Mouse (Mus musculus) lung, embryonic 14.5 days (tissue): ENCODE measurements around the gene Slc6a6. TPM values are rescaled to one million over a fixed set of nuclear protein-coding genes. Genes with fewer than 3 reads are reported as not detected.

ENCODE experiments used
- ATAC-seq: fragments of 200-750 bp; cut with Nextera tagmentation; 2 replicates; pipeline ENCODE4 v1.8.0; 2017; ENCODE audit warnings: mild to moderate bottlenecking, moderate TSS enrichment, moderate library complexity; ENCODE audit not compliant: insufficient read depth
- DNase-seq: peaks from one replicate; pipeline ENCODE4 v3.0.0-alpha.2; 2015
- H3K27ac ChIP-seq: fragments of 300-500 bp; sonication (generic); 2 replicates; pipeline ENCODE4 v1.5.1; 2014; ENCODE audit warnings: low read depth, mild to moderate bottlenecking, moderate library complexity
- H3K27me3 ChIP-seq: fragments of 300-500 bp; sonication (generic); 2 replicates; pipeline ENCODE4 v1.6.1; 2014; ENCODE audit warnings: low read length, control low read depth; ENCODE audit not compliant: insufficient read depth
- H3K36me3 ChIP-seq: fragments of 300-500 bp; sonication (generic); 2 replicates; pipeline ENCODE4 v1.6.1; 2014; ENCODE audit warnings: control low read depth; ENCODE audit not compliant: insufficient read depth
- H3K4me1 ChIP-seq: fragments of 300-500 bp; sonication (generic); 2 replicates; pipeline ENCODE4 v1.6.1; 2014; ENCODE audit warnings: antibody characterized with exemption, control low read depth; ENCODE audit not compliant: insufficient read depth
- H3K4me2 ChIP-seq: fragments of 300-500 bp; sonication (generic); 2 replicates; pipeline ENCODE4 v1.6.1; 2014; ENCODE audit warnings: mild to moderate bottlenecking
- H3K4me3 ChIP-seq: fragments of 300-500 bp; sonication (generic); 2 replicates; pipeline ENCODE4 v1.5.1; 2014; ENCODE audit warnings: low read depth, low read length
- H3K9ac ChIP-seq: fragments of 300-500 bp; sonication (generic); 2 replicates; pipeline ENCODE4 v1.6.1; 2014
- H3K9me3 ChIP-seq: fragments of 300-500 bp; sonication (generic); 2 replicates; pipeline ENCODE4 v1.6.1; 2016; ENCODE audit warnings: low read depth, low read length, control low read depth
- CTCF ChIP-seq: IDR thresholded peaks from 2 replicates; pipeline ENCODE4 v1.5.1; 2016; ENCODE audit warnings: antibody characterized with exemption, low read depth
- WGBS: fragments of 180-500 bp; shearing (Covaris S2); extraction: QIAGEN DNeasy Blood & Tissue Kit; methylation state at CpG from one replicate; pipeline ENCODE4 v1.1.7; 2014; 5-methylcytosine and 5-hydroxymethylcytosine counted together
- polyA plus RNA-seq: library from polyadenylated mRNA; unstranded; fragments of >200 nt; fragmentation: Nextera tagmentation; extraction: Ambion mirVana; gene quantifications from 2 replicates; pipeline ENCODE4 v1.2.1, GENCODE M21; 2014

Slc6a6 gene
- polyA plus RNA-seq, 1 experiment from 2014 or later = 47.6 TPM

- WGBS = 25% methylated on average over 1 of the region's 1 CpGs
- H3K9ac ChIP-seq = no peak overlapping the region
Observed at GRCm38 (mm10) chr6:91658288-91658687, 25.6 kb upstream of the Slc6a6 start.

GRCm38 (mm10) chr6:91659841-91660509, 23.9 kb upstream of the Slc6a6 start:
- TF ChIP-seq CTCF = no peak
- ATAC-seq = no peak
- no peak overlapping the region for H3K27ac ChIP-seq
- no peak overlapping the region for H3K4me2 ChIP-seq
- no peaks in the 10 kb centered on the region for H3K27me3 ChIP-seq
- DNase-seq = no peak
- H3K4me1 ChIP-seq = no peaks in the 10 kb centered on the region
- H3K4me3 ChIP-seq = no peak overlapping the region
- H3K9me3 ChIP-seq = no peaks in the 10 kb centered on the region
- H3K9ac ChIP-seq = no peak overlapping the region
- WGBS = 49% methylated on average over 2 of the region's 2 CpGs
- H3K36me3 ChIP-seq = no peaks in the 10 kb centered on the region

More at GRCm38 (mm10) chr6:91658288-91658687, 25.6 kb upstream of the Slc6a6 start:
- 0 out of 2 replicates have a peak, but pooled peaks have one; percentile 12 for ATAC-seq
- Histone ChIP-seq H3K36me3 (no peaks in the 10 kb centered on the region), H3K9me3 (no peaks in the 10 kb centered on the region), H3K4me2 (no peak overlapping the region), H3K4me3 (no peak overlapping the region), H3K4me1 (no peaks in the 10 kb centered on the region), H3K27me3 (no peaks in the 10 kb centered on the region), H3K27ac (no peak overlapping the region)
- DNase-seq = no peak
- TF ChIP-seq CTCF = no peak

- no peak overlapping the region for H3K27ac ChIP-seq
- no peak for DNase-seq
- no peak overlapping the region for H3K4me3 ChIP-seq
- no peaks in the 10 kb centered on the region for H3K36me3 ChIP-seq
- H3K27me3 ChIP-seq = no peaks in the 10 kb centered on the region
- H3K9ac ChIP-seq = no peak overlapping the region
- ATAC-seq = no peak
- 64% methylated on average over 6 of the region's 6 CpGs for WGBS
- H3K9me3 ChIP-seq = no peaks in the 10 kb centered on the region
- no peak overlapping the region for H3K4me2 ChIP-seq
- no peaks in the 10 kb centered on the region for H3K4me1 ChIP-seq
- no peak for TF ChIP-seq CTCF
Observed at GRCm38 (mm10) chr6:91662301-91662700, 21.6 kb upstream of the Slc6a6 start.

- TF ChIP-seq CTCF = no peak
- WGBS = 65% methylated on average over 6 of the region's 6 CpGs
Observed at GRCm38 (mm10) chr6:91663616-91664015, 20.2 kb upstream of the Slc6a6 start.

GRCm38 (mm10) chr6:91665267-91665666, 18.6 kb upstream of the Slc6a6 start:
- DNase-seq = no peak
- 80% methylated on average over 6 of the region's 6 CpGs for WGBS
- no peak for TF ChIP-seq CTCF
- no peaks in the 10 kb centered on the region for H3K9me3 ChIP-seq
- no peak for ATAC-seq
- H3K4me3 ChIP-seq = no peak overlapping the region
- H3K4me1 ChIP-seq = no peaks in the 10 kb centered on the region
- H3K36me3 ChIP-seq = no peaks in the 10 kb centered on the region
- no peak overlapping the region for H3K9ac ChIP-seq
- no peak overlapping the region for H3K27ac ChIP-seq
- no peak overlapping the region for H3K4me2 ChIP-seq
- H3K27me3 ChIP-seq = no peaks in the 10 kb centered on the region

More at GRCm38 (mm10) chr6:91663616-91664015, 20.2 kb upstream of the Slc6a6 start:
- Histone ChIP-seq H3K36me3 (no peaks in the 10 kb centered on the region), H3K27ac (no peak overlapping the region), H3K27me3 (no peaks in the 10 kb centered on the region), H3K4me1 (no peaks in the 10 kb centered on the region), H3K9me3 (no peaks in the 10 kb centered on the region), H3K4me3 (no peak overlapping the region), H3K9ac (no peak overlapping the region), H3K4me2 (no peak overlapping the region)
- ATAC-seq = no peak
- DNase-seq = no peak

GRCm38 (mm10) chr6:91665990-91666700, 17.7 kb upstream of the Slc6a6 start:
- no peak overlapping the region for H3K4me3 ChIP-seq
- TF ChIP-seq CTCF = no peak
- DNase-seq (no peak), ATAC-seq (no peak)
- no peaks in the 10 kb centered on the region for H3K9me3 ChIP-seq
- H3K27ac ChIP-seq = no peak overlapping the region
- no peaks in the 10 kb centered on the region for H3K36me3 ChIP-seq
- 85% methylated on average over 3 of the region's 3 CpGs for WGBS
- H3K4me1 ChIP-seq = no peaks in the 10 kb centered on the region
- H3K4me2 ChIP-seq = no peak overlapping the region
- H3K27me3 ChIP-seq = no peaks in the 10 kb centered on the region
- H3K9ac ChIP-seq = no peak overlapping the region

- 80% methylated on average over 4 of the region's 4 CpGs for WGBS
- DNase-seq (no peak), ATAC-seq (no peak)
- Histone ChIP-seq H3K4me3 (no peak overlapping the region), H3K9ac (no peak overlapping the region), H3K36me3 (no peaks in the 10 kb centered on the region), H3K4me1 (no peaks in the 10 kb centered on the region), H3K27me3 (no peaks in the 10 kb centered on the region), H3K9me3 (no peaks in the 10 kb centered on the region), H3K27ac (no peak overlapping the region), H3K4me2 (no peak overlapping the region)
- TF ChIP-seq CTCF = no peak
Observed at GRCm38 (mm10) chr6:91667141-91667540, 16.7 kb upstream of the Slc6a6 start.
